Mouse (Mus musculus): ENCODE data around the gene Nck2. TPM values are rescaled to one million over a fixed set of nuclear protein-coding genes. Genes with fewer than 3 reads are reported as not detected.
A peak's percentile ranks its signal among the peaks of the same experiment; 100 is the strongest.

The Nck2 gene
- polyA plus RNA-seq, 1 experiment from 2014 or later = 46.0 TPM

DNA sequence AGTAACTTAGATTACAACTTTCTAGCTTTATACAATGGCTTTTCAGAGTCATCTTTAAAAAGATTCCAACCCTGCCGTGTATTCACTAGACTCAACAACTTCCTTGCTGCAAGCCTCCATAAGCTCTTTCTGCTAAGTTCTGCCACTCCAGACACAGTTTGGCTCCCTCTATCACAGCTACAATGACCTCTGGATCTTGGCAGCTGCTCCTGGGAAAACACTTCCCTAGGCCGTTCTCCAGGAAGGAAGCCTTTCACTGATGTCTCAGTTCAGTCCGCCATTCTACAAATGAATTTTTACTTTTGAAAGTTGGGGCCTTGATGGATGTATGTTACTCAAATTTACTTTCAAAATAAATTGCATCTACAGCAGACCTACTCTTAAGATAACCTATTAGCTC, 133.0 kb downstream of the Nck2 start:
- Histone ChIP-seq H3K36me3 (no peaks in the 10 kb centered on the region), H3K27ac (no peak overlapping the region), H3K27me3 (no peaks in the 10 kb centered on the region), H3K4me1 (no peaks in the 10 kb centered on the region), H3K4me2 (no peak overlapping the region), H3K4me3 (replicated peaks) (no peak overlapping the region), H3K9ac (no peak overlapping the region), H3K9me3 (replicated peaks) (no peaks in the 10 kb centered on the region)
- no peak for ATAC-seq (replicated peaks; ENCODE audit: low FRiP score)
- WGBS = 78% methylated on average over 3 of the region's 3 CpGs

DNA sequence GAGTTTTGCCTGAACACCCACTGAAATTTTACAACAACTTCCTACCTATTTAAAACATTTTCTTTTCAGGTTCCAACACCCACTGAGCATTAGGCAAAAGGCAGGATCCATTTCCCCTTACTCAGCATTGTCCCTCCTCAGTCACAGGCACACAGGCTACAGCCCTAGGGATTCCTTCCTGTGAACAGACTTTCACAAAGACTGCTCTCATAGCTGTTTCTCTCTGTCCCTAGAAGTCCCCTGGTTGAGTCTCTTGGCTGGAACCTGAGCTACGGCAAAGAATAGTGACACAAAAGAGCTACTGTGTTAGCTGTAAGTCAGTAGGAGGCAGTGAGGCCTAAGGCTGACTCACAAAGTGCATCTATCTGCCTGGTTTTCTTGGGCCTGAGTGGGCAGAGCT, 139.2 kb downstream of the Nck2 start:
- Histone ChIP-seq H3K4me3 (replicated peaks) (no peak overlapping the region), H3K27ac (no peak overlapping the region), H3K9ac (no peak overlapping the region), H3K4me2 (no peak overlapping the region), H3K27me3 (no peaks in the 10 kb centered on the region), H3K36me3 (no peaks in the 10 kb centered on the region), H3K4me1 (no peaks in the 10 kb centered on the region), H3K9me3 (replicated peaks) (no peaks in the 10 kb centered on the region)
- no peak for ATAC-seq (replicated peaks; ENCODE audit: low FRiP score)
- 75% methylated on average over 1 of the region's 1 CpGs for WGBS

DNA sequence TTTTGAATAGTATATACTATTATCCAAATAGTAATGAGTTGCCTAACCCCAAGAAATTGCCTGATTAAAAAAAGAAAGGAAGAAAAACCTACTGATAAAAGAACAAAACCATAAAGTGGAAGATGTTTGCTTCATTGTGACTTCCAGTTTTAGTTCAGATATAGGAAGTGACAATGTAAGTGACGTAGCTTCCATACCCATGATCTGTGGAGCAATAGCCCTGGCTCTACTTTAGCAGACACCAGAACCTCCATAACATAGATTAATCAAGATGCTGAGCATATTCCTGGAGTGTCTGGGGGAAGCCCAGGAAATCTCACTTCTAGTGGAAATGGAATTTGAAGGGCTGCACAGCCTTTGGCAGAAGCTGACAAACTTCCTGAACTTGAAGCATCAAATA, 144.6 kb downstream of the Nck2 start:
- no peak for ATAC-seq (replicated peaks; ENCODE audit: low FRiP score)
- H3K4me2 ChIP-seq = no peak overlapping the region
- H3K9ac ChIP-seq = no peak overlapping the region
- no peaks in the 10 kb centered on the region for H3K9me3 ChIP-seq (replicated peaks)
- no peaks in the 10 kb centered on the region for H3K4me1 ChIP-seq
- H3K4me3 ChIP-seq (replicated peaks) = no peak overlapping the region
- no peaks in the 10 kb centered on the region for H3K27me3 ChIP-seq
- H3K36me3 ChIP-seq = no peaks in the 10 kb centered on the region
- 76% methylated on average over 1 of the region's 1 CpGs for WGBS
- H3K27ac ChIP-seq = no peak overlapping the region

DNA sequence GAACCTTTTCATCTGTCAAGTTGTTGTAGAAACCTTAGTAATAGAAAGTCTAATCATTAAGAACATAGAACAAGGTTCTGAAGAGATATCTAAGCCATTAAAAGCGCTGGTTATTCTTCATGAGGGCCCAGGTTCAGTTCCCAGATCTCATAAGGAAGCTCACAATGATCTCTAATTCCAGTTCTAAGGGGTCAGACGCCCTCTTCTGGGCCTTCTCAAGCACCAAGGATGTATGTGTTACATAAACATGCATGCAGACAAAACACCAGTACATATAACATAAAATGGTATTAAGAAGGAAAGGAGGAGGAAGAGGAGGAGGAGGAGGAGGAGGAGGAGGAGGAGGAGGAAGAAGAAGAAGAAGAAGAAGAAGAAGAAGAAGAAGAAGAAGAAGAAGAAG, 145.5 kb downstream of the Nck2 start:
- no peak overlapping the region for H3K27ac ChIP-seq
- H3K4me3 ChIP-seq (replicated peaks) = no peak overlapping the region
- no peaks in the 10 kb centered on the region for H3K9me3 ChIP-seq (replicated peaks)
- H3K27me3 ChIP-seq = no peaks in the 10 kb centered on the region
- no peak overlapping the region for H3K9ac ChIP-seq
- ATAC-seq (replicated peaks; ENCODE audit: low FRiP score) = no peak
- no peaks in the 10 kb centered on the region for H3K36me3 ChIP-seq
- no peak overlapping the region for H3K4me2 ChIP-seq
- H3K4me1 ChIP-seq = peaks cover 5% of the 10 kb centered on the region; the same call in 1 of the 2 replicates
- 70% methylated on average over 2 of the region's 2 CpGs for WGBS

DNA sequence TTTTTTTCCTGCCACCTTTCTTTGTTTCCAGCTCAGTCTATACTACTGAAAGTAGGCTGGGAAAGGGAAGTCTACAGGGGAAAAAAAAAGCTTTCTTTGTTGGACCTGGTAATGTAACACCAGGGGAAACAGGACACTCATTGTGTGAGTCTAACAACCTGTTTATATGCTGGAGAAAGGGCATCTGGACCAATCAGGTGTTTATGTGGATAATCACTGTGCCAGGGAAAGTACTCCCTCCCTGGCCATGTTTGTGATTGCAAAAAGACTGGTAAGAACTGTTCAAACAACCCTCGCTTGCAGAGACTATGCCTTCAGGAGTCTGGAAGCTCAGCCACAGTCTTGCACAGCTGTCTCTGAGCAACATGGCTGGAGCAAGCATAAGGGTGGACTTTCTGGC, 146.3 kb downstream of the Nck2 start:
- no peak overlapping the region for H3K27ac ChIP-seq
- no peaks in the 10 kb centered on the region for H3K9me3 ChIP-seq (replicated peaks)
- no peak overlapping the region for H3K9ac ChIP-seq
- H3K27me3 ChIP-seq = no peaks in the 10 kb centered on the region
- 48% methylated on average over 1 of the region's 1 CpGs for WGBS
- H3K4me3 ChIP-seq (replicated peaks) = no peak overlapping the region
- H3K4me1 ChIP-seq = peaks cover 13% of the 10 kb centered on the region; the same call in 1 of the 2 replicates
- H3K4me2 ChIP-seq = no peak overlapping the region
- no peaks in the 10 kb centered on the region for H3K36me3 ChIP-seq
- no peak for ATAC-seq (replicated peaks; ENCODE audit: low FRiP score)

DNA sequence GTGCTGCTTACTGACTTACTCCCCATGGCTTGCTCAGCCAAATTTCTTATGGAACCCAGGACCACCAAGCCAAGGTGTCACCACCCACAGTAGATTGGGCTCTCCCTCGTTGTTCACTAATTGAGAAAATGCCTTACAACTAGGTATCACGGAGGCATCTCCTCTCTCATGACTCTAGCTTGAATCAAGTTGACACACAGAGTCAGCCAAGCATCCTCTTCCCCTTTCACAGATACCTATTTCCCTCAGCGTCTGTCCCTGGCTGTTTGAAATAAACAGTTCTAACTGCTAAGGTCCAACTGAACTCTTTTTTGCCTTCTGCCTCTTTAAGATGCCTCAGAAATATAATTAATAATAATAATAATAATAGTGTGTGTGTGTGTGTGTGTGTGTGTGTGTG, 148.7 kb downstream of the Nck2 start:
- no peak overlapping the region for H3K4me3 ChIP-seq (replicated peaks)
- no peaks in the 10 kb centered on the region for H3K27me3 ChIP-seq
- H3K9ac ChIP-seq = no peak overlapping the region
- H3K27ac ChIP-seq = no peak overlapping the region
- peaks cover 13% of the 10 kb centered on the region; the same call in 1 of the 2 replicates for H3K4me1 ChIP-seq
- H3K4me2 ChIP-seq = no peak overlapping the region
- 71% methylated on average over 3 of the region's 3 CpGs for WGBS
- no peaks in the 10 kb centered on the region for H3K9me3 ChIP-seq (replicated peaks)
- ATAC-seq (replicated peaks; ENCODE audit: low FRiP score) = no peak
- H3K36me3 ChIP-seq = no peaks in the 10 kb centered on the region

DNA sequence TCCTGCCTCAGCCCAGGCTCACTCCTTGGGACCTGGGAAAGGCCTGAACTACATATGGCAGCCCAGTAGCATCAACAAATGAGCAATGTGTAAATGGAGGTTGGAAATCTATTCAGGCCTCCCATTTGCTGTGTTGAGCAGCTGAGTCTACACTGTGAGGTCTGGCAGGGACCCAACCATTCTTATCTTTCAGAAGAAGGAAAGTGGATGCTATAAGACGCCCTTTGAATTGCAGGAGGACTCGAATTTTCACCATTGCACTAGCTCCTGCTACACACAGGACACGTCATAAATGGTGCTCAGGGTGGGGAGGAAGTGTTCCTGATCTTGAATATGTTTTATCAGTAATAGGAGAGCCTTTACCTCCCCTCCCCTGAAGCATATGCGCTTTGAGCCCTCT, 150.4 kb downstream of the Nck2 start:
- Histone ChIP-seq H3K27ac (no peak overlapping the region), H3K4me2 (no peak overlapping the region), H3K4me3 (replicated peaks) (no peak overlapping the region), H3K4me1 (peaks cover 13% of the 10 kb centered on the region; the same call in 1 of the 2 replicates), H3K9ac (no peak overlapping the region), H3K27me3 (no peaks in the 10 kb centered on the region), H3K36me3 (no peaks in the 10 kb centered on the region), H3K9me3 (replicated peaks) (no peaks in the 10 kb centered on the region)
- no peak for ATAC-seq (replicated peaks; ENCODE audit: low FRiP score)
- WGBS = 35% methylated on average over 4 of the region's 4 CpGs

DNA sequence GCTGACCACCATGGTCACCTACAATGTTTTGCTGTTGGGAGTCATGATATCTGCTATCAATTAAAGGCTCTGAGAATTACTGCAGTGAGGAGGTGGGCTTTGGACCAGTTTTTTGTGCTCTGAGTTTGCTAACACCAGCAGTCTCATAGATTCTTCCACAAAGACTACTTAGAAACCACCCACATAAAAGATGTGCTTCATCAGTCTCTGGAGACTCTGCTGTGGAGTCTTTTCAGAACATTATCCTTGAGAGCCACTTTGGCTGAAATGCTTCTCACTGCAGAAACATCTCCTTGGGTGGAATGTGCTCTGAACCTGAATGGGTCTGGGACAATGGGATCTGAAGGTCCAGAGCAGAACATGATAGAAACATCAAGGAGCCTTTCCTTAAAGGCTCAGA, 153.4 kb downstream of the Nck2 start:
- Histone ChIP-seq H3K4me1 (peaks cover 13% of the 10 kb centered on the region; the same call in 1 of the 2 replicates), H3K36me3 (no peaks in the 10 kb centered on the region), H3K27me3 (no peaks in the 10 kb centered on the region), H3K9ac (no peak overlapping the region), H3K4me3 (replicated peaks) (no peak overlapping the region), H3K4me2 (no peak overlapping the region), H3K9me3 (replicated peaks) (no peaks in the 10 kb centered on the region), H3K27ac (no peak overlapping the region)
- ATAC-seq (replicated peaks; ENCODE audit: low FRiP score) = no peak

DNA sequence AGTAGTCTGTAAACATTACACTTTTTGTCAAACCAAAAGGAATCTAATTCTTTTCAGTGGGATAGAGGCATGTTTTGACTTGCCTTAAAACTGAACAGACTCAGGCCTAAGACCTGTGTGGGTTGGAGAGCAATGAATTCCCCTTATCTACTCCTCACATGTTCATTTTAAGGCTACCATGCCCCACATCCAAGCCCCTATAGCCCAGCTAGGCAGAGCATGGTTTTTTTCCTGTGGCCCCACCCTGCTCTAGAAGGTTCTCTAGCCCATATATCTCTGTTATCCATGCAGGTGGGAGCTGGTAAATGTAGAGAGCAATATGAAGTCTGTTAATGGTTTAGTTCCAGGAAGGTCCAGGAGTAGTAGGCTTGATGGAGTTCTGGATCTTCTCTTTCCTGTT, 155.1 kb downstream of the Nck2 start:
- no peak overlapping the region for H3K4me2 ChIP-seq
- ATAC-seq (replicated peaks; ENCODE audit: low FRiP score) = no peak
- H3K27me3 ChIP-seq = no peaks in the 10 kb centered on the region
- H3K9ac ChIP-seq = no peak overlapping the region
- peaks cover 11% of the 10 kb centered on the region; the same call in 1 of the 2 replicates for H3K4me1 ChIP-seq
- no peak overlapping the region for H3K4me3 ChIP-seq (replicated peaks)
- H3K9me3 ChIP-seq (replicated peaks) = no peaks in the 10 kb centered on the region
- no peaks in the 10 kb centered on the region for H3K36me3 ChIP-seq
- no peak overlapping the region for H3K27ac ChIP-seq

DNA sequence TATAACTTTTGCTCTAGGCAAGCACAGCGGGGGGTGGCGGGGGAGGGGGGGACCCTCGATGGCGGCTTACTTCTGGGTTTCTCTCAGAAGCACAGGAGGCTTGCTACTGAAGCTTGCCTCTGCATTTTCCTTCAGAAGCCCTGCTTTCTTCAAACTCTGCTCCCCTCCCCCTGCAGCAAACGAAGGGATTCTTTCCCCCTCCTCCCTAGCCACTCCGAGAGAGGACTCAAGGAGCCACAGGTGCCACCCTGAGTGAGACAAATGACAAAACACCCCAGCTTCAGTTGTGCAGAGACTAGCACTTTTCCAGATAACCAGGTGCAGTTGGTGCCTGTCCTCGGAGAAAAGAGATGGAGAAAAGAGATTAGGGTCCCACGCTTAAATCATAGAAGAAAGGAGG, 156.7 kb downstream of the Nck2 start:
- H3K4me2 ChIP-seq = no peak overlapping the region
- H3K27ac ChIP-seq = no peak overlapping the region
- H3K27me3 ChIP-seq = no peaks in the 10 kb centered on the region
- H3K9ac ChIP-seq = no peak overlapping the region
- H3K4me3 ChIP-seq (replicated peaks) = no peak overlapping the region
- WGBS = 51% methylated on average over 8 of the region's 8 CpGs
- H3K4me1 ChIP-seq = no peaks in the 10 kb centered on the region
- H3K36me3 ChIP-seq = no peaks in the 10 kb centered on the region
- H3K9me3 ChIP-seq (replicated peaks) = no peaks in the 10 kb centered on the region
- ATAC-seq (replicated peaks; ENCODE audit: low FRiP score) = no peak

DNA sequence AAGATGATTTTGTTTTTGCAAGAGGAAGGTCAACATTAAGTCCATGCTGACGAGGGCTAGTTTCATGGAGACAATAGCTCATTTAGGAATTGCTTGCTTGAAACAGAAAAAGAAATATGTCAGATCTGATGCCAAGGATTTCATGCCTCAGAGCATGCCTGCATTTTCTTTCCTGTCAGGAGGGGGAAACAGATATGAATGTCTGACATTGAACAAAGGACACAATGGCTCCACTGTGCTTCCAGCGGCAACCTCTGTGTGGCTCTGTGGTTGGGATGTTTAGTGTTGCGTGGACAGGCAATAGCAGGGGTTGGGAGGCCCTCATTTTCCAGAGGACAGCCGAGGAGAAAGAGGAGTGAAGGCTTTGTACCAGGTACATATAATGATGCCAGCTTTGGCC, 171.6 kb downstream of the Nck2 start:
- Histone ChIP-seq H3K36me3 (no peaks in the 10 kb centered on the region), H3K9me3 (replicated peaks) (no peaks in the 10 kb centered on the region), H3K4me1 (no peaks in the 10 kb centered on the region), H3K4me2 (no peak overlapping the region), H3K9ac (no peak overlapping the region), H3K27me3 (no peaks in the 10 kb centered on the region), H3K4me3 (replicated peaks) (no peak overlapping the region), H3K27ac (0 out of 2 replicates have a peak overlapping the region, but pooled peaks have one; percentile 39)
- no peak for ATAC-seq (replicated peaks; ENCODE audit: low FRiP score)
- WGBS = 56% methylated on average over 4 of the region's 4 CpGs

Data from kidney, embryonic 15.5 days (tissue).